Mouse (Mus musculus) intestine, embryonic 15.5 days (tissue): ENCODE results near the gene Dynlt3. TPM values are rescaled to one million over a fixed set of nuclear protein-coding genes. Genes with fewer than 3 reads are reported as not detected.
"Not testable (repeated sequence)": the region's sequence is repeated elsewhere in the genome, so short reads cannot be mapped to it uniquely, and the experiment has no call there.

Experiments used
- ATAC-seq: fragments of 200-750 bp; cut with Nextera tagmentation; 2 replicates; pipeline ENCODE4 v1.8.0; 2017; ENCODE audit warnings: moderate TSS enrichment, moderate library complexity
- H3K27ac ChIP-seq: fragments of 300-500 bp; sonication (generic); 2 replicates; pipeline ENCODE4 v1.5.1; 2015; ENCODE audit warnings: mild to moderate bottlenecking, inconsistent platforms
- H3K27me3 ChIP-seq: fragments of 300-500 bp; sonication (generic); replicated peaks from 2 replicates; pipeline ENCODE4 v1.6.1; 2015; ENCODE audit warnings: inconsistent platforms
- H3K36me3 ChIP-seq: fragments of 300-500 bp; sonication (generic); 2 replicates; pipeline ENCODE4 v1.6.1; 2015; ENCODE audit warnings: inconsistent platforms
- H3K4me1 ChIP-seq: fragments of 300-500 bp; sonication (generic); replicated peaks from 2 replicates; pipeline ENCODE4 v1.6.1; 2015; ENCODE audit warnings: inconsistent platforms
- H3K4me2 ChIP-seq: fragments of 300-500 bp; sonication (generic); replicated peaks from 2 replicates; pipeline ENCODE4 v1.6.1; 2015; ENCODE audit warnings: mild to moderate bottlenecking, inconsistent platforms
- H3K4me3 ChIP-seq: fragments of 300-500 bp; sonication (generic); replicated peaks from 2 replicates; pipeline ENCODE4 v1.5.1; 2015; ENCODE audit warnings: inconsistent platforms
- H3K9ac ChIP-seq: fragments of 300-500 bp; sonication (generic); 2 replicates; pipeline ENCODE4 v1.6.1; 2015; ENCODE audit warnings: inconsistent platforms
- H3K9me3 ChIP-seq: fragments of 300-500 bp; sonication (generic); 2 replicates; pipeline ENCODE4 v1.6.1; 2016; ENCODE audit warnings: inconsistent platforms
- WGBS: fragments of 180-500 bp; shearing (Covaris S2); methylation state at CpG from one replicate; pipeline ENCODE4 v1.1.7; 2015; 5-methylcytosine and 5-hydroxymethylcytosine counted together
- polyA plus RNA-seq: library from polyadenylated mRNA; unstranded; fragments of >200 nt; fragmentation: Nextera tagmentation; extraction: Ambion mirVana; gene quantifications from 2 replicates; pipeline ENCODE4 v1.2.1, GENCODE M21; 2015

The Dynlt3 gene
- polyA plus RNA-seq, result 61.2 and 62.1 TPM in 2 replicates

DNA sequence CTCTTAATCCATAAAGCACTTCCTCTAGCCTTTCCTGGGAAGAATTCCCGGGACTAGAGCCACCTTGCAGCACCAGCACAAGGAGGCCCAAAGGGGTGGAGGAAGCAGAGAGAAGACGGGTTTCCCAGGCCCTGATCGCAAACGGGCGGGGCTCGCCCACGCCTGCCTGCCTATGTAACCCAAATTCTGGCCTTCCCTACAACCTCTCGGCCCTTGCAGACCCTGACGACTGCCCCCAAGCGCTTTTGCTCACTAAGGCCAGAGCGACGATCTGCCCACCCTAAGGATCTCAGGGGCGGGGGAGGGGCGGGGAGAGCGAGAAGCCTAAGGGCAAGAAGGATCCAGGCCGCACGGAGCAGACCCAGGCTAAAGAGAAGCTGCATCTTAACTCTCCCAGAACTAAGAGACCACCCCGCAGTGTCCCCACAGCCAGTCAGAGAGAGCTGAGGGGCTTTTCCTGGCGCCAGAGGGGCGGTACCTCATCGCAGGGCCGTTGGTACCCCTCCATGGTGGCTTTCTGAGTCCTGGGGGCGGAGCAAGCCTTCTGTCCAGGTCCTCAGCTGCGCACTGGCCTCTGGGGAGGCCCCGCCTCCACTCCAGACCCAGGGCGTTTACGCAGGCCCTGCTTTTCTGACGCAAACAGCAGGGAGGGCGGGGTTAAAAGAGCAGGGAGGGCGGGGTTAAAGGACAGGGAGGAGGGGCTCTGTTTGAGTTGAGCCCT lies at the start of gene Dynlt3:
TSS of gene Dynlt3 (minus strand) at position 613 of the 721 bp plus-strand sequence.
- peak within 1 kb of the TSS; percentile 78 for H3K27ac ChIP-seq
- 12% methylated on average over 29 of the region's 30 CpGs for WGBS
- peak; percentile 100 for ATAC-seq
- peak within 1 kb of the TSS; percentile 53 for H3K4me2 ChIP-seq
- H3K9me3 ChIP-seq, result no peaks in the 10 kb centered on the region
- no peaks in the 10 kb centered on the region for H3K27me3 ChIP-seq
- peak within 1 kb of the TSS; percentile 51 for H3K4me3 ChIP-seq
- no peaks in the 10 kb centered on the region for H3K36me3 ChIP-seq
- H3K9ac ChIP-seq, result peak within 1 kb of the TSS; percentile 49
- no peaks in the 10 kb centered on the region for H3K4me1 ChIP-seq

DNA sequence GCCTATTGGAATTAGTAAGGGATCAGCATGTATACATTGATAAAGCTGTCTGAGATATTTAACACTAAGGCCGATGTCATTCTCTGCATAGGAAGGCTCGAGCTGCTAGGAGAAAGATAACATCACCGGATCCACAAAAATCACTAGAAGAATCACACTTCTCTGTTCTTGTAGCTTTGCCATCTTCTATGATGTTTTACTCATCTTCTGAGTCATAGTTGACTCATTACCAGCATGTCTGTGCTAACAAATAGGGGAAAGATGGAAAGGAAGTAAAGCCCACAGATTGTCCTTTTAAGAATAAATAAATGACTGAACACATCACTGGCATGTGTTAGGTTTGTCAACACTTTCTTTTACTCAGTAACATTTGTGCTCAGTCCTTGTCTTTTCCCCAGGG lies 37.0 kb upstream of the Dynlt3 start:
- H3K36me3 ChIP-seq, result no peaks in the 10 kb centered on the region
- no peak overlapping the region for H3K4me3 ChIP-seq
- H3K9me3 ChIP-seq, result no peaks in the 10 kb centered on the region
- H3K27me3 ChIP-seq, result no peaks in the 10 kb centered on the region
- no peak overlapping the region for H3K4me2 ChIP-seq
- WGBS, result 84% methylated on average over 3 of the region's 3 CpGs
- no peak overlapping the region for H3K9ac ChIP-seq
- no peak overlapping the region for H3K27ac ChIP-seq
- H3K4me1 ChIP-seq, result no peaks in the 10 kb centered on the region
- no peak for ATAC-seq

DNA sequence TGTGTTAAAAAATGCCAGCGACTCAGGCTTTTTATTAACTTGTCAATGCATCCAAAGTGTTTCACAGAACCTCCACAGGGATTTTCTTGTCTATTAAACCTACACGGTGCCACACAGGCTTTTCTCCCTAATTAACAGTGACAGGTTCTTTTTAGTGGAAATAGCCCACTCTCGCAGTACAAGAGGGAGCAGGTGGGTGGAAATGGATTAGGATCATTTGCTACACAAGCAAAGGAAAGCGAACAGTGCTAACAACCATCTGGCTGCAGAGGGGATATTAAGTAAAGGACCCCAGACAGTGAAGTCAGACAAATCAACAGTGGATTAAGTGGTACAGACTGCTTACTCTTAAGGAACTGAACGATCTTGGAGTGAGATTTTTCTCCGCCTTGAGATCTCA lies 33.2 kb upstream of the Dynlt3 start:
- H3K4me1 ChIP-seq, result no peaks in the 10 kb centered on the region
- no peak overlapping the region for H3K27ac ChIP-seq
- WGBS, result 81% methylated on average over 6 of the region's 6 CpGs
- no peaks in the 10 kb centered on the region for H3K27me3 ChIP-seq
- no peaks in the 10 kb centered on the region for H3K9me3 ChIP-seq
- H3K36me3 ChIP-seq, result no peaks in the 10 kb centered on the region
- H3K9ac ChIP-seq, result no peak overlapping the region
- ATAC-seq, result no peak
- no peak overlapping the region for H3K4me2 ChIP-seq
- no peak overlapping the region for H3K4me3 ChIP-seq

DNA sequence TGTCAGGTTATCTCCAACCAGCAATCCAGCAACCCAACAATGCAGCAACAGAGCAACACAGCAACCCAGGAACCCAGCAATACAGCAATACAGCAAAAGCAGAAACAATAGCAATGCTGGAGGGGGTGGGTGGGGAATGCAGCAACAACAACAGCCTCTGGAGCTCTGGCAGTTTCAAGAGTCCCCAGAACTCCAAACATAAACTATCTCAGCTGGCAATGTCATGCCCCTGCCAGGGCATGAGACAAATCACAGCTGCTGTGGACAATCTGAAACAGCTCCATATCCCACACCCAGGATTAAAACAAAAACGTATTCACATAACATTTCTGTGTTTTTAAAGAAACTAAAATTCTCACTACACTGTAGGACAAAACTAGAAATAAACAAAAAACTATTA lies 9.2 kb upstream of the Dynlt3 start:
- Histone ChIP-seq H3K9me3 (no peaks in the 10 kb centered on the region), H3K4me1 (no peaks in the 10 kb centered on the region), H3K4me3 (no peak overlapping the region), H3K27ac (no peak overlapping the region), H3K36me3 (no peaks in the 10 kb centered on the region), H3K4me2 (no peak overlapping the region), H3K9ac (no peak overlapping the region), H3K27me3 (no peaks in the 10 kb centered on the region)
- 50% methylated on average over 1 of the region's 1 CpGs for whole genome bisulfite sequencing
- ATAC-seq, result no peak

DNA sequence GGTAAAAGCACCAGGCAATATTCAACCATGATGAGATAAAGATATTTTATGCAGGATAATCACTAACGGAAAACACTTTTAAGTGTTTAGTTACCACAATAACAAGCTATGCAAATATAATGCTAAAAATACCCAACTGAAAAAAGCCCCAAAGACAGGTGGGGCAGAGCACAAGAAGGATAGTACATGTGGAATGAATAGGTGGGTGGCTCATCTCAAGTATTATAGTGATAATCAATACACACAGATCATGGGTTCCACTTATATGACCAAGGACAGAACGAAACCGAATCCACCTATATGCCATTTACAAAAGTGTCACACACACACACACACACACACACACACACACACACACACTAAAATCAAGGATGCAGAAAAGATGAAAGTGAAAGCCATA lies 8.6 kb upstream of the Dynlt3 start:
- 95% methylated on average over 3 of the region's 3 CpGs for WGBS
- no peaks in the 10 kb centered on the region for H3K27me3 ChIP-seq
- H3K9me3 ChIP-seq, result no peaks in the 10 kb centered on the region
- no peak overlapping the region for H3K27ac ChIP-seq
- H3K4me3 ChIP-seq, result no peak overlapping the region
- no peaks in the 10 kb centered on the region for H3K4me1 ChIP-seq
- no peaks in the 10 kb centered on the region for H3K36me3 ChIP-seq
- no peak overlapping the region for H3K9ac ChIP-seq
- ATAC-seq, result no peak
- no peak overlapping the region for H3K4me2 ChIP-seq

DNA sequence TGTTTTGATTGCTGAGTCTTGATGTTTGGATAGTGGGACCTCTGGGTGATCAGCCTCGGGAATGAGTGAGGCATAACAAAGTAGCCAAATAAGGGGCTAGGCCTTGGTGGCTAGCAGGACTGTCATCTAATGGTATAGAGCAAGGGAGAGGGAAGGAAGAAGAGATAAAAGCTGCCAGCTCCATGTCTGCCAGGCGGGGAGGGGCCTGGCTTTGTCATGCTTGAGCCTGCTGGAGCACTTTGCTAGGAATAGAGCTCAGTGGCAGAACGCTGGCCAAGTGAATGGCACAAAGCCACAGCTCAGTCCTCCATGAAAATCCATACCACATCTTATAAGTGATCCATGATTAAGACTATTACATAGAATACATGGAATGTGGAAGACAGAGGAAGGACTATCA lies 10.0 kb downstream of the Dynlt3 start:
- ATAC-seq, result no peak
- H3K36me3 ChIP-seq, result no peaks in the 10 kb centered on the region
- 80% methylated on average over 3 of the region's 3 CpGs for WGBS

DNA sequence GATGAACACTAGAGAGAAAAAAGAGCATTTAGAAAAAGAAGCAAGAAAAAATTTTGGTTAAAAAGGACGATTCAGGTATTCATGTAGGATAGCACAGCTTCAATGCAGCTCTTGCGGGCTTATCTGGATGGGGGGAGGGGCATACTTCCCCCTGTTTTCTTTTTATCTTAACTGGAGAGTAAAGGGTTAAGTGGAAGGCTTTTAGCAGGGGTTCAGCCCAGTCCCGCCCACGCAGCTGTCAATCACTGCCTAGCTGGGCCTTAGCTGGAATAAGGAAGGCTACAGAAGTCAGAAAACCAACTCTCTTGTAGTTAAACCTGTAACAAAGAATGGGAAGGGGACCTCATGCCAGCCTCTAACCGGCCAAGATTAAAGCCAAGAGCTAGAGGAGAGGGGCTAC lies 22.2 kb downstream of the Dynlt3 start:
- not testable (repeated sequence) for H3K9me3 ChIP-seq, H3K27ac ChIP-seq, H3K4me1 ChIP-seq, H3K4me3 ChIP-seq, H3K27me3 ChIP-seq, H3K9ac ChIP-seq, H3K4me2 ChIP-seq, ATAC-seq, H3K36me3 ChIP-seq
- 71% methylated on average over 5 of the region's 5 CpGs for WGBS

More for the DNA sequence above, 10.0 kb downstream of the Dynlt3 start:
- no peak overlapping the region for H3K27ac ChIP-seq
- no peak overlapping the region for H3K9ac ChIP-seq
- H3K4me1 ChIP-seq, result no peaks in the 10 kb centered on the region
- no peaks in the 10 kb centered on the region for H3K27me3 ChIP-seq
- H3K4me3 ChIP-seq, result no peak overlapping the region
- H3K9me3 ChIP-seq, result no peaks in the 10 kb centered on the region
- H3K4me2 ChIP-seq, result no peak overlapping the region

DNA sequence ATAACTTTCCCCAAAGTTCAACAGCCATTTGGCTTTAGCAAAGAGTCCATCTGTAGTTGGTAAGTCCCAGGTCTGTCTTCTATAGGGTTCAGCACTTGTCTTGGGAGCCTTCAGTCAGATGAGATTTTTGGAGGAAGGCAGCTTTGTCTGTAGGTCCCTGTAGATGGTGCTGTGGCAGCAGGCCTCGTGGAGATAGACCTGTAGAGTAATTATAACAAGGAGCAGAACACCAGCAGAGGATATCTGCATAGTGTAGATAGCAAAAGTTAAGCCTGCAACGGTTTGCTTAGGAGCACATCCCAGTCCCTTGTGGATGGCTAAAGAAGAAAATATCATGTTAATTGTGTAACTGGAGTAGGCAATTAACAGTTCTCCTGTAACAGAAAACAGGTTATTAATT lies 22.7 kb downstream of the Dynlt3 start:
- H3K36me3 ChIP-seq, H3K27ac ChIP-seq, H3K4me1 ChIP-seq, H3K9ac ChIP-seq, H3K9me3 ChIP-seq, H3K4me2 ChIP-seq, H3K4me3 ChIP-seq, ATAC-seq, H3K27me3 ChIP-seq: not testable (repeated sequence)
- 59% methylated on average over 2 of the region's 2 CpGs for WGBS

Other genes with a start within 250 kb of the Dynlt3 start
- 3.5 and 4.2 TPM in 2 replicates for gene Cybb, start 175.2 kb downstream of the Dynlt3 start, polyA plus RNA-seq
- not detected in 2 replicates for gene H2al1o, start 90.6 kb downstream of the Dynlt3 start, polyA plus RNA-seq
- not detected in 2 replicates for gene Hypm, start 183.9 kb upstream of the Dynlt3 start, polyA plus RNA-seq
- not detected in 2 replicates for gene H2al3, start 186.7 kb upstream of the Dynlt3 start, polyA plus RNA-seq
- gene Sytl5, start 222.6 kb upstream of the Dynlt3 start, polyA plus RNA-seq, result 2.3 and 3.1 TPM in 2 replicates